Mouse (Mus musculus) MN1 (cell line): ENCODE results near the gene Col5a2.

Experiments
- DNase-seq: peaks from one replicate; pipeline ENCODE4 v3.0.0-alpha.2; 2016; ENCODE audit warnings: low spot score

The Col5a2 gene

GRCm38 (mm10) chr1:45423915-45424314 lies 79.2 kb downstream of the Col5a2 start:
- no peak for DNase-seq

- DNase-seq = no peak
Observed at GRCm38 (mm10) chr1:45420554-45420953, 82.5 kb downstream of the Col5a2 start.

- no peak for DNase-seq
Observed at GRCm38 (mm10) chr1:45419858-45420257, 83.2 kb downstream of the Col5a2 start.

GRCm38 (mm10) chr1:45381866-45382265 lies 121.2 kb downstream of the Col5a2 start:
- DNase-seq = no peak

GRCm38 (mm10) chr1:45379992-45380690 lies 122.9 kb downstream of the Col5a2 start:
- no peak for DNase-seq

GRCm38 (mm10) chr1:45365427-45365826 lies 137.7 kb downstream of the Col5a2 start:
- DNase-seq = no peak

- DNase-seq = no peak
Observed at GRCm38 (mm10) chr1:45363274-45363673, 139.8 kb downstream of the Col5a2 start.

- DNase-seq = no peak
Observed at GRCm38 (mm10) chr1:45359673-45360072, 143.4 kb downstream of the Col5a2 start.

GRCm38 (mm10) chr1:45359147-45359546 lies 143.9 kb downstream of the Col5a2 start:
- DNase-seq = no peak

- DNase-seq = no peak
Observed at GRCm38 (mm10) chr1:45358020-45358419, 145.1 kb downstream of the Col5a2 start.

GRCm38 (mm10) chr1:45355944-45356343 lies 147.1 kb downstream of the Col5a2 start:
- no peak for DNase-seq

- DNase-seq = no peak
Observed at GRCm38 (mm10) chr1:45329149-45329548, 173.9 kb downstream of the Col5a2 start.
